Mouse (Mus musculus) liver, embryonic 16.5 days (tissue): ENCODE results near the gene Rhpn2. TPM values are rescaled to one million over a fixed set of nuclear protein-coding genes. Genes with fewer than 3 reads are reported as not detected.

Experiments used
- ATAC-seq: fragments of 200-750 bp; cut with Nextera tagmentation; 2 replicates; pipeline ENCODE4 v1.8.0; 2017; ENCODE audit warnings: low read depth, mild to moderate bottlenecking, moderate number of reproducible peaks, moderate library complexity
- H3K27ac ChIP-seq: fragments of 300-500 bp; sonication (generic); 2 replicates; pipeline ENCODE4 v1.5.1; 2014; ENCODE audit warnings: mild to moderate bottlenecking, low read length
- H3K27me3 ChIP-seq: fragments of 300-500 bp; sonication (generic); 2 replicates; pipeline ENCODE4 v1.6.1; 2014; ENCODE audit warnings: low read depth, low read length, mixed read lengths; ENCODE audit not compliant: control insufficient read depth, insufficient read depth
- H3K36me3 ChIP-seq: fragments of 300-500 bp; sonication (generic); 2 replicates; pipeline ENCODE4 v1.6.1; 2014; ENCODE audit warnings: mild to moderate bottlenecking; ENCODE audit not compliant: control insufficient read depth, insufficient read depth
- H3K4me1 ChIP-seq: fragments of 300-500 bp; sonication (generic); 2 replicates; pipeline ENCODE4 v1.6.1; 2014; ENCODE audit warnings: low read depth, low read length, mixed read lengths; ENCODE audit not compliant: control insufficient read depth
- H3K4me2 ChIP-seq: fragments of 300-500 bp; sonication (generic); 2 replicates; pipeline ENCODE4 v1.6.1; 2014; ENCODE audit warnings: low read depth, low read length, mixed read lengths
- H3K4me3 ChIP-seq: fragments of 300-500 bp; sonication (generic); 2 replicates; pipeline ENCODE4 v1.5.1; 2014; ENCODE audit warnings: low read depth, mild to moderate bottlenecking, low read length
- H3K9ac ChIP-seq: fragments of 300-500 bp; sonication (generic); 2 replicates; pipeline ENCODE4 v1.6.1; 2014; ENCODE audit warnings: low read depth, low read length
- H3K9me3 ChIP-seq: fragments of 300-500 bp; sonication (generic); replicated peaks from 2 replicates; pipeline ENCODE4 v1.6.1; 2016; ENCODE audit warnings: low read length; ENCODE audit not compliant: control insufficient read depth
- WGBS: fragments of 180-500 bp; shearing (Covaris S2); extraction: QIAGEN DNeasy Blood & Tissue Kit; methylation state at CpG from one replicate; pipeline ENCODE4 v1.1.7; 2014; ENCODE audit not compliant: insufficient replicate concordance; 5-methylcytosine and 5-hydroxymethylcytosine counted together
- polyA plus RNA-seq: library from polyadenylated mRNA; unstranded; fragments of >200 nt; fragmentation: Nextera tagmentation; extraction: Ambion mirVana; gene quantifications from 2 replicates; pipeline ENCODE4 v1.2.1, GENCODE M21; 2015

The Rhpn2 gene
- polyA plus RNA-seq, 1 experiment from 2014 or later: 7.1 TPM

DNA sequence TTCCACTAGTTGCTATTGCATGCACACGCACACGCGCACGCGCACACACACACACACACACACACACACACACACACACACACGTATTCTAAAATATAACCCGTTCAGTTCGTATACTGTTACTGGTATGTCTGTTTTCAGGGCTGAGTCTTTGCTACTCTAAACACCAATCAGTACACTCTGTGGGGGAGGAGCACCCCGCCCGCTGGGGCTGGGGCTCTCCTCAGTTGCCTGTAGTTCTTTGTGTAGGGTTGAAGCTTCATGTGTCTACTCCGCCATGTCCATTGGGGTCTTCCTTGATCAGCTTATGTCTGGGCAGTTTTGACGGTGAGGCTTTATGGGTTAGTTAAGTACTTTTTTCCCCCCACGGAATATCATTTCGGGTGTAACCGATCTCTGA, 19.3 kb downstream of the Rhpn2 start:
- H3K4me2 ChIP-seq: no peak overlapping the region
- ATAC-seq: no peak
- WGBS: 83% methylated on average over 15 of the region's 15 CpGs
- H3K27me3 ChIP-seq: no peaks in the 10 kb centered on the region
- no peaks in the 10 kb centered on the region for H3K9me3 ChIP-seq
- no peak overlapping the region for H3K4me3 ChIP-seq
- H3K4me1 ChIP-seq: no peaks in the 10 kb centered on the region; the same call in 1 of the 2 replicates
- H3K27ac ChIP-seq: no peak overlapping the region
- H3K9ac ChIP-seq: no peak overlapping the region
- no peaks in the 10 kb centered on the region for H3K36me3 ChIP-seq

DNA sequence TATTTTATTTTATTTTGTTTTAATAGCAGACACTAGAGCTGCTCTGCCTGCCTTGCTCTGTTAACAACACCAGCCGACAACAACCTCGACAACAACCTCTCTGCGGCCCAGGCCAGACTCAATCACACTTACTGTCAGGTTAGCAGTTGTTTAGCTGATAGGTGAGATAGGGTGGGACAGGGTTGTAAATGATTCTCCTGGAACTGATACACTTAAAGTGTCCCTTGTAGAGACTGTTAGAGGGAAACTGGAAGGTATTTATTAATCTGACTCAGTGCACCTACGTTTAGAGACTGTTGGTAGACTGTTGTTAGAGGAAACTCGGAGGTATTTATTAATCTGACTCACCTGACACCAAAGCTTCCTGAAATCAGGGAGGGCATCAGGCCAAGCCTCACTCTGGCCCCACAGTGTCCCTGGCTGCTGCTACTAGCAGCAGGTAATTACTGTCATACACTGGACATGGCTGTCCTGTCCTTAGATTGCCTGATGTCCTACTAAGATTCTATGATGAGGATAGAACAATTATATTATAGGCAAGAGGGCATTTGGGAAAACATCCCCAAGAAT, 21.4 kb downstream of the Rhpn2 start:
- 37% methylated on average over 5 of the region's 5 CpGs for WGBS
- Histone ChIP-seq H3K4me2 (no peak overlapping the region), H3K27me3 (no peaks in the 10 kb centered on the region), H3K4me1 (no peaks in the 10 kb centered on the region; the same call in 1 of the 2 replicates), H3K36me3 (no peaks in the 10 kb centered on the region), H3K9ac (no peak overlapping the region), H3K4me3 (no peak overlapping the region), H3K9me3 (no peaks in the 10 kb centered on the region), H3K27ac (no peak overlapping the region)
- peak; percentile 53 for ATAC-seq

DNA sequence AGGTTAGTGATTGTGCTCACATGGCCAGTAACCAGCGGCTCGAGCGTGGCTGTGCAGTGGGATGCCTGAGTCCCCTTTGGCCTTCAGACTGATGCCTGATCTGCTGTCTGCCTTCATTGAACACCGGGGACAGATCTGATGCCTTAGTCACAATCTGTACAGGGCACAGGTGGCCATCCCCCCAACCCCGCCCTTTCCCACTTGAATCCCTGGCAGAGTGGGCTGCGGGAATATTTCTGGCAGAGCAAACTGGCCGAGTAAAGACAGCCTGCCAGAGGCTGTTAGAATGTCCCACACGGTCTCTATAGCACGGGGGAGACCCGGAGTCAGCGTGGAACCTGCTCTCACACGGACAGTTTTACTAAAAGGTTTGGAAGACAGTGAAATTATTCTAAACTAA, 23.7 kb downstream of the Rhpn2 start:
- H3K4me1 ChIP-seq: no peaks in the 10 kb centered on the region; the same call in 1 of the 2 replicates
- 72% methylated on average over 12 of the region's 12 CpGs for WGBS
- no peak for ATAC-seq
- no peaks in the 10 kb centered on the region for H3K36me3 ChIP-seq
- H3K9ac ChIP-seq: no peak overlapping the region
- H3K27ac ChIP-seq: no peak overlapping the region
- no peak overlapping the region for H3K4me2 ChIP-seq
- no peaks in the 10 kb centered on the region for H3K9me3 ChIP-seq
- H3K4me3 ChIP-seq: no peak overlapping the region
- no peaks in the 10 kb centered on the region for H3K27me3 ChIP-seq

DNA sequence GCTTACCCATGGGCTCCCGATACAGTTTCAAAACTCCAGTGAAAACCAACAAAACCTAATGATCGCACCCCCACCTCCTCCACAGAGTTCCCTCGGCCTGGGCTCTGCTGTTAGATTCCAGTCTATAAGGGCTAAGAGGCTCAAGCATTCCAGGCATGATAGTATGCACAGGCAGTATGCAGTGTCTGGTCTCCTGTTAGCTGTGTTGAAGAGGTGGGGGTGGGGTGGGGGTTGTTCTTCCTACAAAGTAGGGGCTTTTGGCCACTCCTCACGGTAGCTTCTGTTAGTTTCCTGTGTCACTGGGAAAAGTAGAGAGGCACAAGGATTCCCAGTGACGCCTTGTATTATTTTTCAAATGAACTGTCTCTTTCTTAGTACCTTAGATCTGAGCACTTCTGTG, 28.3 kb downstream of the Rhpn2 start:
- Histone ChIP-seq H3K36me3 (no peaks in the 10 kb centered on the region), H3K4me3 (no peak overlapping the region), H3K9me3 (no peaks in the 10 kb centered on the region), H3K27ac (no peak overlapping the region), H3K9ac (no peak overlapping the region), H3K4me1 (no peaks in the 10 kb centered on the region), H3K4me2 (no peak overlapping the region), H3K27me3 (no peaks in the 10 kb centered on the region)
- ATAC-seq: no peak
- WGBS: 55% methylated on average over 5 of the region's 5 CpGs

DNA sequence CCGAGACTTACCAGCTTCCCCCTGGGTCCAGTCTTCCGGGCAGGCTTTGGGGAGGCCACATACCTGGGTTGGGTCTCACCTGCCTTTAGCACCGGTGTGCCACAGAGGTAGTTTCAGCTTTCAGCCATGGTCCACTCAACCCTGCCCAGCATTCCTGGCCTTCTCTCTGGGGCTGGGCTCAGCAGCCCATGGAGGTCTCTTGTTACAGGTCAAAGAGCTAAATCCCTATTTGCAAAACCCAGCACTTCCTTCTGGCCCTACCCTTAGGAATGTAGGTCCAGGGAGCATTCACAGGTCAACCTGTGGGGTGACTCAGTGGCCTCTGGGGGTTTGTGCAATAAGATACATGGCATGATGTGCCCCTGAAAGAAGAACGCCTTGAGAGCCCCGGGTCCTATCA, 28.9 kb downstream of the Rhpn2 start:
- no peaks in the 10 kb centered on the region for H3K9me3 ChIP-seq
- H3K4me2 ChIP-seq: no peak overlapping the region
- no peaks in the 10 kb centered on the region for H3K27me3 ChIP-seq
- H3K4me3 ChIP-seq: no peak overlapping the region
- H3K4me1 ChIP-seq: no peaks in the 10 kb centered on the region
- 60% methylated on average over 5 of the region's 5 CpGs for WGBS
- peak overlapping the region; percentile 52 for H3K27ac ChIP-seq
- no peaks in the 10 kb centered on the region for H3K36me3 ChIP-seq
- peak; percentile 92 for ATAC-seq
- no peak overlapping the region for H3K9ac ChIP-seq

DNA sequence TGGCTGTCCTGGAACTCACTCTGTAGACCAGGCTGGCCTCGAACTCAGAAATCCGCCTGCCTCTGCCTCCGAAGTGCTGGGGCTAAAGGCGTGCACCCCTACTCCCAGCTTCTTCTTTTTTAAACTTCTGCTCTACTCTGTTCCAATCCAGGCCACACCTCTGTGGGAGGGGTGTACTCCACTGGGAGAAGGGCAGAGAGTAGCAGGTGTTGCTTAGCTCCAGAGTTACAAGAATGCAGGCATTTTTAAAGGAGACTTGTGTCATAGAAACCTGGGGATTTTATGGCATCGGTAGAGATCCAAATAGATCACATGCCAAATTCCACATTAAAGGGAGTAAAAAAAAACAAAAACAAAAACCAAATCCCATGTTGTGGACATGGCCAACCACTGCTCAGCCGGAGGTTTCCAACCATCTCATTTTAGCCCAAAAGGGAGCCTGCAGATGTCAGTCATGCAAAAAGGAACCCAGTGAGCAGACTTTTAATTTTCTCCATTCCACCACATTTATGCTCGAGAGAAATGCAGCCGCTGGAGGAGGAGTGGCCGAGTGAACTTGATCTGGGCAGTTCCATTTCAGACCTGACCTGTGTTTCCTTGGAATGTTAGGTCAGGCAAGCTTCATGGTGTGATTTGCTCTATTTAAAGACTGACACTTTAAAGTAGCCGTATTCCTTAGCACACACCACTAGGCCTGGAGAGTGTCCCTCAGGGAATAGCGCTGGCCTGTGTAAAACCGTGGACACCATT, 31.4 kb downstream of the Rhpn2 start:
- Histone ChIP-seq H3K9me3 (no peaks in the 10 kb centered on the region), H3K4me2 (no peak overlapping the region), H3K4me1 (no peaks in the 10 kb centered on the region), H3K36me3 (peaks cover 4% of the 10 kb centered on the region; the same call in 1 of the 2 replicates), H3K27me3 (no peaks in the 10 kb centered on the region), H3K9ac (no peak overlapping the region), H3K4me3 (no peak overlapping the region), H3K27ac (no peak overlapping the region)
- WGBS: 69% methylated on average over 12 of the region's 12 CpGs
- ATAC-seq: no peak

DNA sequence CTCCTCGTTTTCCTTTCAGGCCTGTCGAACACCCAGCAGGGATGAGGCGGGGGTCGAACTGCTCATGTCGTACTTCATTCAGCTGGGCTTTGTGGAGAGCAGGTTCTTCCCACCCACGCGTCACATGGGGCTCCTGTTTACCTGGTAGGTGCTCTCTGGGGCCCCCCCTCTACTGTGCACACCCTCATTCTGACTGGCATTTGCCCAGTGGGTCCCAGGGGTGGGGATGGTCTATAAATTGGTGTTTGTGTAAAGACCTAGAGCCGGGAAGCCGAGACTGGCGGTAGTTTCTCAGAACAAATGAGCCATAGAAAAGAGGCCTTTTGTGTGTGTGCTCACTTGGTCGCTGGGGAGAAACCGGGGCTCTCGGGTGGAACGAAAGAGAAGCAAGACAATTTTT, 37.1 kb downstream of the Rhpn2 start:
- H3K9ac ChIP-seq: no peak overlapping the region
- no peaks in the 10 kb centered on the region for H3K4me1 ChIP-seq
- no peak for ATAC-seq
- H3K27ac ChIP-seq: no peak overlapping the region
- H3K4me2 ChIP-seq: no peak overlapping the region
- H3K4me3 ChIP-seq: no peak overlapping the region
- peaks cover 4% of the 10 kb centered on the region; the same call in 1 of the 2 replicates for H3K36me3 ChIP-seq
- no peaks in the 10 kb centered on the region for H3K9me3 ChIP-seq
- no peaks in the 10 kb centered on the region for H3K27me3 ChIP-seq
- WGBS: 70% methylated on average over 14 of the region's 14 CpGs

DNA sequence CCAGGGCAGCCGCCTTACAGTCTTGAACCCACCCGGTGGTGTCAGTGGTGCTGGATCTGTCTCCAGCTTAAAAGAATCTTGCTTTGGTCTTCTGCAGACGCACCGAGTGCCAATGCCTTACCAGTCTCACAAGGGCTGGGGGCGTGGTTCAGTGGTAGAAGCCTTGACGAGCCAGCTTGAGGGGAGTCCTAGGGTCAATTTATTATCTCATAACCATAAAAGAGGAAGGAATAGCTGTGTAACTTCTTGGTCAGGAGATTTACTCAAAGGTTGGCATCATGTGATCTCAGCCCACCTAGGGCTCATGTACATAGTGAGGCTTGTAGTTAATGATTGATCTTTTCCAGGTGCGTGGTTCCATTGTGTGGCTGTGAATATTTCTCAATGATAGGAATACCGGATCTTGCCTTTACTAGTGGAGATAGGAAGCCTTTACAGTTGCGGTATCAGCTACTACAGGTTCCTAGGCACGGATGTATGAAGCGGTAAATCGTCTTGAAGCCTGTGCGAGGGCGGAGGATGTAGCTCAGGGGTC, 38.6 kb downstream of the Rhpn2 start:
- H3K27ac ChIP-seq: no peak overlapping the region
- peak; percentile 63; the same call in 1 of the 2 replicates for ATAC-seq
- H3K4me2 ChIP-seq: no peak overlapping the region
- H3K36me3 ChIP-seq: peaks cover 4% of the 10 kb centered on the region; the same call in 1 of the 2 replicates
- no peak overlapping the region for H3K4me3 ChIP-seq
- no peaks in the 10 kb centered on the region for H3K4me1 ChIP-seq
- H3K9me3 ChIP-seq: no peaks in the 10 kb centered on the region
- H3K27me3 ChIP-seq: no peaks in the 10 kb centered on the region
- WGBS: 71% methylated on average over 14 of the region's 14 CpGs
- H3K9ac ChIP-seq: no peak overlapping the region
